Mouse (Mus musculus) kidney, embryonic 16.5 days (tissue): ENCODE data around the gene Rnf149. TPM values are rescaled to one million over a fixed set of nuclear protein-coding genes. Genes with fewer than 3 reads are reported as not detected.
"Not testable (repeated sequence)": the region's sequence is repeated elsewhere in the genome, so short reads cannot be mapped to it uniquely, and the experiment has no call there.

Source experiments
- ATAC-seq: fragments of 200-750 bp; cut with Nextera tagmentation; 2 replicates; pipeline ENCODE4 v1.8.0; 2017; ENCODE audit warnings: moderate TSS enrichment; ENCODE audit not compliant: low FRiP score, low TSS enrichment
- H3K27ac ChIP-seq: fragments of 300-500 bp; sonication (generic); 2 replicates; pipeline ENCODE4 v1.5.1; 2014; ENCODE audit warnings: low read length
- H3K27me3 ChIP-seq: fragments of 300-500 bp; sonication (generic); 2 replicates; pipeline ENCODE4 v1.6.1; 2014; ENCODE audit warnings: low read length, control low read depth, mixed read lengths; ENCODE audit not compliant: insufficient read depth
- H3K36me3 ChIP-seq: fragments of 300-500 bp; sonication (generic); 2 replicates; pipeline ENCODE4 v1.6.1; 2014; ENCODE audit warnings: low read length, control low read depth, mixed read lengths; ENCODE audit not compliant: insufficient read depth
- H3K4me1 ChIP-seq: fragments of 300-500 bp; sonication (generic); 2 replicates; pipeline ENCODE4 v1.6.1; 2014; ENCODE audit warnings: low read length, control low read depth, mixed read lengths; ENCODE audit not compliant: insufficient read depth
- H3K4me2 ChIP-seq: fragments of 300-500 bp; sonication (generic); replicated peaks from 2 replicates; pipeline ENCODE4 v1.6.1; 2014; ENCODE audit warnings: low read depth, low read length
- H3K4me3 ChIP-seq: fragments of 300-500 bp; sonication (generic); 2 replicates; pipeline ENCODE4 v1.5.1; 2014; ENCODE audit warnings: mild to moderate bottlenecking, low read length
- H3K9ac ChIP-seq: fragments of 300-500 bp; sonication (generic); replicated peaks from 2 replicates; pipeline ENCODE4 v1.6.1; 2014; ENCODE audit warnings: low read length
- H3K9me3 ChIP-seq: fragments of 300-500 bp; sonication (generic); 2 replicates; pipeline ENCODE4 v1.6.1; 2016; ENCODE audit warnings: low read length, control low read depth
- WGBS: fragments of 180-500 bp; shearing (Covaris S2); extraction: QIAGEN DNeasy Blood & Tissue Kit; methylation state at CpG from one replicate; pipeline ENCODE4 v1.1.7; 2014; 5-methylcytosine and 5-hydroxymethylcytosine counted together
- polyA plus RNA-seq: library from polyadenylated mRNA; unstranded; fragments of >200 nt; fragmentation: Nextera tagmentation; extraction: Ambion mirVana; gene quantifications from 2 replicates; pipeline ENCODE4 v1.2.1, GENCODE M21; 2015

The Rnf149 gene
- polyA plus RNA-seq, 1 experiment from 2014 or later: 32.6 TPM

DNA sequence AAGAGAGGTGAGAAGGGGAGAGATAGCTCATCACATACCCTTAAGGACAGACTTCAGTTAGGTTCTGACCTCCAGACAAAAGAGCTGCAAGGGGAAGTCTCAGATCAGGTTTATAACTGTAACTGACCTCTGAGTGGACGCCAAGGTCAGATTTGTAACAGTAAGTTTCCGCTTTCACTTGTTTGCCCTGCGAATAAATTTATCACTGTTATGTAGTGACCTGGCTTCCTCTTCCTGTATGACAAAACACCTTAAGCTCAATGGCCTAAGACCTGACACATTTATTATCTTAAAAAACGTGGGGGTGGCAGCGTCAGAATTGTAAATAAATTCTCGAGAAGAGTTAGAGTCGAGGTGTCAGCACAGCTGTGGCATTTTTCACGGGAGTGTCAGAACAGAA, 31.3 kb upstream of the Rnf149 start:
- no peak for ATAC-seq
- peaks cover 4% of the 10 kb centered on the region for H3K4me1 ChIP-seq
- no peak overlapping the region for H3K27ac ChIP-seq
- no peak overlapping the region for H3K4me3 ChIP-seq
- H3K9ac ChIP-seq: no peak overlapping the region
- no peak overlapping the region for H3K4me2 ChIP-seq
- H3K9me3 ChIP-seq: no peaks in the 10 kb centered on the region
- WGBS: 11% methylated on average over 8 of the region's 8 CpGs
- H3K36me3 ChIP-seq: no peaks in the 10 kb centered on the region
- no peaks in the 10 kb centered on the region for H3K27me3 ChIP-seq

GRCm38 (mm10) chr1:39602477-39602876, 25.3 kb upstream of the Rnf149 start:
- WGBS: 96% methylated on average over 3 of the region's 3 CpGs
- no peak overlapping the region for H3K27ac ChIP-seq
- no peaks in the 10 kb centered on the region for H3K36me3 ChIP-seq
- H3K4me3 ChIP-seq: no peak overlapping the region
- H3K9me3 ChIP-seq: peaks cover 3% of the 10 kb centered on the region
- H3K27me3 ChIP-seq: no peaks in the 10 kb centered on the region
- no peak overlapping the region for H3K9ac ChIP-seq
- no peak for ATAC-seq
- no peaks in the 10 kb centered on the region for H3K4me1 ChIP-seq
- no peak overlapping the region for H3K4me2 ChIP-seq

DNA sequence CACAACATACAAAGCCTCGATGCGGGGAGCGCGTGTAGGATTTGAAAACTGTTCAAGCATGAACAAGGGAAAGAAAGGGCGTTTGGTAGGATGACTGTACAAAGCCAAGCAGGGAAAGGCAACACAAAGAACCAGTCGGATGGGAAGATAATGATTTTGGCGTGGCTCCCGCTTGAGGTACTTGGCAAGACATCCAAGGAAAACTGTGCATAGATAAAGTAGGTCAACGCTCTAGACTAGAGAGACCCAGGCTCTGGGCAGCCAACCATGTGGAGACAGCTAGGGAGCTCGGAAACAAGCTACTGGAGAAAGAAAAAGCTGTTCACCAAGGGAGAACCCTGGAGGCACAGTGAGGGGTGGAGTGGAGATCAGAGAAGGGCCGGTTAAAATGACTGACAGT, 21.5 kb upstream of the Rnf149 start:
- 74% methylated on average over 11 of the region's 11 CpGs for WGBS
- no peaks in the 10 kb centered on the region for H3K4me1 ChIP-seq

DNA sequence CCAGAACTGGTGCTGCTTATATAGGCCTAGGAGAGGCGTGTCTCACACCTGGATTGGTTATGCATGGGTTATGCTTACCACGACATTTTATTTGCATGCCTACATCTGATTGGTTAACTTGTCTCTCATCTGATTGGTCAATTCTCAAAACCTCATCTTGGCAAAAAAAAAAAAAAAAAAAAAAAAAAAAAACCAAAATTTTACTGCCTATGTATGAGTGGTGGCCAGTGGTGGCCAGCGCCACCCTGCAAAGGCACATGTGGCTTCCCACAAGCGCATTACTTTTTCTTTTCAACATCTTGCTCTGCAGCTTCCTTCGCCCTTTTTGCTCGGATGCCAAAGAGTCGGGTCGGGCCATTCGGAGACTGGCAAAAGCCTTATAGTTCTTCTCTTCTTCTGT, 19.9 kb upstream of the Rnf149 start:
- not testable (repeated sequence) for H3K4me3 ChIP-seq, ATAC-seq, H3K9me3 ChIP-seq, H3K9ac ChIP-seq, H3K27me3 ChIP-seq, H3K4me1 ChIP-seq, H3K4me2 ChIP-seq, H3K36me3 ChIP-seq, H3K27ac ChIP-seq
- WGBS: 94% methylated on average over 9 of the region's 9 CpGs

More for the DNA sequence above, 21.5 kb upstream of the Rnf149 start:
- H3K27me3 ChIP-seq: no peaks in the 10 kb centered on the region
- no peak overlapping the region for H3K9ac ChIP-seq
- no peak for ATAC-seq
- H3K4me3 ChIP-seq: no peak overlapping the region
- no peak overlapping the region for H3K4me2 ChIP-seq
- no peak overlapping the region for H3K27ac ChIP-seq
- no peaks in the 10 kb centered on the region for H3K36me3 ChIP-seq
- peaks cover 3% of the 10 kb centered on the region for H3K9me3 ChIP-seq

DNA sequence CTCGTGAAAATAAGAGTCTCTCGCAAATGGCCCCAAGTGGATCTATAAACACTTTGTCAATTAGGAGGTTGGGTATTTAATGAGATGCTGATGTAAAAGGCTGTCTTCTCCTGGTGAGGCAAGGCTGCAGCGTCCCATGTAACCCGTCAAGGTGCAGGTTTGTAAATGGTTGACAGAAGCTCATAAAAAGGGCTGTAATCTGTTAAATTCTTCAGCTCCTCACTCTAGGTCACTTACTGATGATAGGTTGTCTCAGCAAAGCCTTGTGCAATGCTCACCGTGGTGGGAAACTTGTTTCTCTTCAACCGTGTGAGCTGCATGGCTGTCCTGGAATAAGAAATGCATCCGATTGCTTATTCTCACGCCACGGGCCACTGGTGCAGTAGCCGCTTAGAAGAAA, 16.6 kb upstream of the Rnf149 start:
- Histone ChIP-seq H3K9ac (no peak overlapping the region), H3K9me3 (no peaks in the 10 kb centered on the region), H3K27me3 (no peaks in the 10 kb centered on the region), H3K4me2 (no peak overlapping the region), H3K4me1 (peaks cover 3% of the 10 kb centered on the region; the same call in 1 of the 2 replicates), H3K36me3 (no peaks in the 10 kb centered on the region), H3K4me3 (no peak overlapping the region), H3K27ac (no peak overlapping the region)
- ATAC-seq: no peak
- WGBS: 61% methylated on average over 10 of the region's 10 CpGs

- ATAC-seq: no peak; the same call in 1 of the 2 replicates
- H3K9ac ChIP-seq: no peak overlapping the region
- H3K4me2 ChIP-seq: no peak overlapping the region
- no peaks in the 10 kb centered on the region for H3K36me3 ChIP-seq
- WGBS: 68% methylated on average over 4 of the region's 4 CpGs
- no peak overlapping the region for H3K4me3 ChIP-seq
- H3K27ac ChIP-seq: no peak overlapping the region
- H3K4me1 ChIP-seq: peaks cover 3% of the 10 kb centered on the region; the same call in 1 of the 2 replicates
- no peaks in the 10 kb centered on the region for H3K9me3 ChIP-seq
- no peaks in the 10 kb centered on the region for H3K27me3 ChIP-seq
These were observed 14.9 kb upstream of the Rnf149 start for GRCm38 (mm10) chr1:39592090-39592489.

- H3K9ac ChIP-seq, ATAC-seq, H3K4me3 ChIP-seq, H3K4me1 ChIP-seq, H3K36me3 ChIP-seq, H3K27me3 ChIP-seq, H3K9me3 ChIP-seq, H3K27ac ChIP-seq, H3K4me2 ChIP-seq: not testable (repeated sequence)
- WGBS: 37% methylated on average over 1 of the region's 1 CpGs
These were observed 14.4 kb upstream of the Rnf149 start for GRCm38 (mm10) chr1:39591557-39591956.

DNA sequence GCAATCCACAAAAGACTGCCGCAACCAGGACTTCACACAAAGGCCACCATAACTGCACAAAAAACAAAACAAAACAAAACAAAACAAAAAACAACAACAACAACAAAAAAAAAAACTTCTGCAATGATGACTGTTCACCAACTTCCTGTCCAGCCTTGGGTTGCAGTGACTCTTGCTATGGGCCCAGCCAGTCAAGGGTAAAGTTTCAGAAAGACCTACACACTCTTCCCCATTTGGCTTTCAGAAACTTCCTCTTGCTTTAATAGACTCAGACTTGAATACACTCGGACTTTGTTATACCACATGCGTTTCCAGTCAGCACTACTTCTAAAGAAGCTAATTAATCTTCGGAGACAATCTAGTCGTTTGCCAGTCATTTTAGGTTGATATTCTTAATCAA, 13.0 kb upstream of the Rnf149 start:
- no peak overlapping the region for H3K4me3 ChIP-seq
- H3K9ac ChIP-seq: no peak overlapping the region
- no peak overlapping the region for H3K4me2 ChIP-seq
- H3K4me1 ChIP-seq: peaks cover 3% of the 10 kb centered on the region; the same call in 1 of the 2 replicates
- no peaks in the 10 kb centered on the region for H3K27me3 ChIP-seq
- ATAC-seq: no peak
- H3K9me3 ChIP-seq: no peaks in the 10 kb centered on the region
- no peak overlapping the region for H3K27ac ChIP-seq
- 77% methylated on average over 5 of the region's 5 CpGs for WGBS
- H3K36me3 ChIP-seq: no peaks in the 10 kb centered on the region

GRCm38 (mm10) chr1:39585416-39585815, 8.2 kb upstream of the Rnf149 start:
- no peak overlapping the region for H3K4me3 ChIP-seq
- H3K4me2 ChIP-seq: no peak overlapping the region
- ATAC-seq: no peak
- no peaks in the 10 kb centered on the region for H3K9me3 ChIP-seq
- WGBS: 75% methylated on average over 9 of the region's 9 CpGs
- H3K36me3 ChIP-seq: no peaks in the 10 kb centered on the region
- H3K27ac ChIP-seq: no peak overlapping the region
- no peaks in the 10 kb centered on the region for H3K27me3 ChIP-seq
- H3K4me1 ChIP-seq: no peaks in the 10 kb centered on the region
- H3K9ac ChIP-seq: no peak overlapping the region

DNA sequence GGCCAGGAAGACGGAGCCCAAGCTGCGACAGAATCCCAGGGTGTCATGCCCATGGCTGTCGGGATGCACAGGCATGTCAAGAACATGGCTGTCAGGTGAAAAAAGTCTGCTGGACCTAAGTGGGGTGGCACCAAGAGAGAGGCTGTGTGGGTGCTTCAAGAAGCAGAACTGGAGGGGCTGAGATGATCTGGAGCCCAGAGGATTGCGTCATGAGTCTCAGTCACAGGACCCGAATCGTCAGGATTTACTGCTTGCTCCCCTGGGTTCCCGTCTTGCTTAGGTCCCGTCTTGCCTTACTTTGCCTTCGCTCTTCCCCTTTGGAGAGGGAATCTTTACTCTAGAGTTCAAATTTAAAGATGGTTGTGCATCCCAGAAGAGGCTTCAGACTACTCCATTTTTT, 6.0 kb upstream of the Rnf149 start:
- H3K27ac ChIP-seq: no peak overlapping the region
- 80% methylated on average over 9 of the region's 9 CpGs for WGBS
- no peaks in the 10 kb centered on the region for H3K27me3 ChIP-seq
- no peak for ATAC-seq
- H3K9me3 ChIP-seq: no peaks in the 10 kb centered on the region
- H3K36me3 ChIP-seq: no peaks in the 10 kb centered on the region
- no peak overlapping the region for H3K9ac ChIP-seq
- H3K4me2 ChIP-seq: no peak overlapping the region
- no peak overlapping the region for H3K4me3 ChIP-seq
- 0 out of 2 replicates have a peak, but pooled peaks cover under 1% of the 10 kb centered on the region for H3K4me1 ChIP-seq
